Mouse (Mus musculus) embryo, embryonic 10.5 days (tissue): ENCODE results near the gene Dnajb5.
"Not testable (repeated sequence)": the region's sequence is repeated elsewhere in the genome, so short reads cannot be mapped to it uniquely, and the experiment has no call there.

ENCODE experiments used
- DNase-seq: peaks from one replicate; pipeline ENCODE4 v3.0.0-alpha.2; 2015; ENCODE audit warnings: low spot score

The Dnajb5 gene

GRCm38 (mm10) chr4:42972952-42973351, 23.3 kb downstream of the Dnajb5 start:
- no peak for DNase-seq

- no peak for DNase-seq
Measured at GRCm38 (mm10) chr4:42973868-42974267, 24.3 kb downstream of the Dnajb5 start.

DNA sequence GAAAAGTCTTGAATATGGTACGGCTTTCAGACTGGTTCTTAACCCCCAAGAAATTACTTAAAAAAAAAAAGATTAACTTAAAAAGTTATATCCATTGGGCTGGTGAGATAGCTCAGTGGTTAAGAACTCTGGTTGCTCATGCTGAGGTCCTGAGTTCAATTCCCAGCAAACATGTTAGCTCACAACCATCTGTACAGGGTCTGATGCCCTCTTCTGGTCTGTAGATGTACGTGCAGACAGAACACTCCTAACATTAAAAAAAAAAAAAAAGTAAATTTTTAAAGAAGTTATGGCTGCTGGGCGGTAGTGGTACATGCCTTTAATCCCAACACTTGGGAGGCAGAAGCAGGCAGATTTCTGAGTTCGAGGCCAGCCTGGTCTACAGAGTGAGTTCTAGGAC, 28.4 kb downstream of the Dnajb5 start:
- DNase-seq = no peak

DNA sequence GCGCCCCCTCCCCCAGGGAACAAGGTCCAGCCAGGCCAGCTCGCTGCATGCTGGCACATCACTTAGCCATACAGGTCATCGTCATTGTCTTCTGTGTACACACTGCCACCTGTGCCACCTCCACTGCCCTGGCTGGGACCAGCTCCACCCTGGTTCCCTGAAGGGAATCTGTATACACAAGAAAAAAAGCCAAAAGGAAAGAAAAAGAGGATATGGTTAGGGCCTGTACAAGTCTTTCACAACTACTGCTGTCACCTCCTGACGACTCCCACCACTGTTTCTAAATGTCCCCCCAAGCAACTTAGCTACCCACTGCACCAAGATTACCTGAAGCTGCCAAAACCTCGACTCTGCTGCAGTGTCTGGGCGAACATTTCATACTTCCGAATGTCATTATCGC, 30.9 kb downstream of the Dnajb5 start:
- not testable (repeated sequence) for DNase-seq

GRCm38 (mm10) chr4:42988296-42988695, 38.7 kb downstream of the Dnajb5 start:
- DNase-seq = no peak

DNA sequence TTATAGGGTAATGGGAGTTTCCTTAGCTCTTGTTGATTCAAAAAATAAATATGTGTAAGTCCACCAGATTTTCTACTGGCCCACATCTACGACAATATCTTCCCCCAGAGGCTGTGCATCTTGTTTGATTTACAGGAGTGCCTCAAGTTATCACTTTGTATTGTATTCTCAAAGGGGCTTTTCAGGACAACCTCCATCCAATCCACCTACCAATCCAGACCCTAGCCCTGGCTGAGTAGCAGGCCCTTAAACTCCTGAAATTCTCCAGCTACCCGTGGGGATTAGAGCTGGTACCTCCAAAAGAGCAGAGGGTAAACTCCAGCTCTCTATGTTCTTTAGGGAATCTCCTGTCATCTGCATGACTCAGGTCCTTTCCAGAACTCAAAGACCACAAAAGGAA, 48.4 kb downstream of the Dnajb5 start:
- DNase-seq = no peak

DNA sequence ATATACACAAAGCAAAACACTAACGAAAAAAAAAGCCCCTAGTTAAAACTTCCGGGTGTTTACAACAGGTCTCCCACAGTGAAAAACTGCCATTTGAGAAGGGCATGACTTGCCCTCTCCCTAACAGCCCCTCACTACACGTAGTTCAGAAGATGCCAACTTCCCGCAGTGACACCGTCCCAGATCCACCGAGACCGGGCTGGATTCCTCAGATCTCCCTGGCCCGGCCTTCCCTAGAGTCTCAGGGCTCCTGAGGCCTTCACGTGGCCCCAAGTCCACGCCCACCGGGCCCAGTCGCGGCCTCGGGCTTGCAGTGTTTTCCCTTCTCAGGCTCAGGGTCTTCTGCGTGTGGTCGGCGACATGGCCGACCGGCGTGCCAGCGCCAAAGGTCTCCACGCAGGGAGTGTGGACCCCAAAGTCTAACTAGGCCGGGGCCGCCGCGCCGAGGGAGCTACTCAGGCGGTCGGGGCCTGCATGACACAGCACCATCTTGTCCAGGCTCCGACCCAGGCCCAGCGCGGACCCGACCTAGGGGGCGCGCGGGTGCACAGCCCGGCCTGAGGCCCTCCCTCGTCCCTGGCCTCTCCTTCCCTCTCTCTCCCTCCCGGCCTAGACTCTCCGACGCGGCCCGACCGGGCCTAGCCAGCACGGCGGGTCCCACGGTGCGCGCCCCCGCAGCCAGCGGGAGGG, 50.0 kb downstream of the Dnajb5 start:
- DNase-seq = peak; percentile 79

DNA sequence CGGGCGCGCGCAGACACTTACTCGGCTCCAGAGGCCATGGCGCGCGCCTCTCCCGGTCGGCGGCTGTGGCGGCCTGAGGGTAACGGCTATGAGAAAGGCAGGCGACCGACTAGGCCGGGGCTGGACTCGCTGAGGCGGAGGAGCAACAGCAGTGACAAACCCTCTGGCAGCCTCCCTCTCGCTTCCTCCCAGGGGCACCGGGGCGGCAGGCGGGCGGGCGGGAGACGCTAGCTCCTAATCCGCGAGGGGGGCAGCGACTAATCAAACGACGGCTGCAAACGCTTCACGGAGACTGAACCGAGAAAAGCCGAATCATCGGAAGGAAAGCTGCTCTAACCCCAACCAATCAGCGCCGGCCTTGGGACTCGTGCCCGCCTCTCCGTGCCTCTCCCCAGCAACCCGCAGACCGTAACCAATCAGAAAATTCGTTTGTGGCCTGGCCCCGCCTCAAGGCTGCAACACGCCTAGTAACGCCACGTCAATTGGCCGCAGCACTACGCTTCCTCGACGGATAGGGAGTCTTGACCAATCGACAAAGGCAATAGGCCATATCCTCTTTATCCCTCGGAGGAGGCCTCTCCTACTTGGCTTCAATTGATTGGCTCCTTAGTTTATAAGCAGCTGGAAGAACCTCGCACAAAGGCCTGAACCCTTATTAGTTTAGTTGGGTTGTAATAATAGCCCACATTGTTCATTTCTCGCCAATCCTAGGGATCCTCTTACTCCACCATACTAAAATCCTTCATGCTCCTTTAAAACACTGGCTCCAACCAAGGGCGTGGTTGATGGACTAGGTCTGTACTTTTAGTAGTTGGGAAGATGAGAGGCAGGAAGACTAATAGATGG, 50.8 kb downstream of the Dnajb5 start, which contains the start of gene Vcp:
Gene Vcp, minus strand, starts transcription at position 367 of the 846 bp plus-strand sequence.
- peak; percentile 100 for DNase-seq

GRCm38 (mm10) chr4:43001272-43001671, 51.7 kb downstream of the Dnajb5 start:
- DNase-seq = no peak

- DNase-seq = no peak
Measured at GRCm38 (mm10) chr4:43002756-43003439, 53.3 kb downstream of the Dnajb5 start.

DNA sequence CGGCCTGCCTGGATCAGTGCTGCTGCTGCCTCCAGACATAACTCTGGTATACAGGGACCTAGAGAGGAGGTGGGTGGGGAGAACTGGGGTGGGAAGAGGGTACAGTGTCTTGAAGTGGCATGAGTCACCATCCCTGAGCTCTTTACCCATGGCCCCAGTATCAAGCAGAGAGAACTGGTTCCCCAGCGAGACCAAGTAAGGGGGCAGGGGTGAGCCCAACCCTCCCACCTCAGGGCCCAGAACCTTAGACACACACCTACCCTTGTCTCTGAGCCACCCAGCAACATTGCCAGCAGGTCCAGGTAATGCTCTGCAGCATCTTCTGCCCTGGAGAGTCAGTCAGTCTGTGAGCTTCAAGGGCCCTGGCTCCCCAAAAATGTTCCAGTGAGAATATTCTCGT, 55.3 kb downstream of the Dnajb5 start:
- DNase-seq = no peak

GRCm38 (mm10) chr4:43005765-43006164, 56.2 kb downstream of the Dnajb5 start:
- peak; percentile 63 for DNase-seq
